Mouse (Mus musculus): Measurements from ENCODE around the gene Bdh1.

DNA sequence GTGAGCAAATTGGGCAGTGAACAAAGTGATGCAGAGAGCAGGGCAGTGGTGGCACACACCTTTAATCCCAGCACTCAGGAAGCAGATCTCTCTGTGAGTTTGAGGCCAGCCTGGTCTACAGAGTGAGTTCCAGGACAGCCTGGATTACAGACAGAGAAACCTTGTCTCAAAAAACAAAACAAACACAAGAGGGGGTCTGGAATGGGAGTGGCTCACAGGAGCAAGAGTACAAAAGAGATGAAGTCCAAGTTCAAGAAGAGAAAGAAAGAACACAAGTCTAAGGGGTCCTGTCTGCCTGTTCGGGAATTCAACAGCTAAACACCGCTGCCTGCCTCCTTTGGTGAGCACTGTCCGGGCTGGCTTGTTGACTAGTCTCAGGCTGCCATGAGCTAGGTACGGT lies 13.1 kb downstream of the Bdh1 start:
- TF ChIP-seq CTCF (IDR thresholded peaks at IDR 0.05; ENCODE audit: borderline replicate concordance, control insufficient read depth, extremely low read depth, insufficient read depth, low read length, poor library complexity) (no peak), POLR2A (IDR thresholded peaks at IDR 0.05; ENCODE audit: control insufficient read depth, extremely low read depth, insufficient read depth, low read length, poor library complexity) (no peak)

Measured in thymus, adult 2 months (tissue).